Mouse (Mus musculus) adrenal gland, postnatal 25 days (tissue): ENCODE data around the gene Clasp1. TPM values are rescaled to one million over a fixed set of nuclear protein-coding genes. Genes with fewer than 3 reads are reported as not detected.

Source experiments
- DNase-seq: peaks from one replicate; pipeline ENCODE4 v3.0.0; 2021; ENCODE audit warnings: mixed read lengths
- total RNA-seq: library from RNA; stranded (reverse); gene quantifications from 2 replicates; pipeline ENCODE4 v1.2.3, GENCODE M21; 2021

The Clasp1 gene
- total RNA-seq, 1 experiment from 2014 or later: 53.3 TPM

DNA sequence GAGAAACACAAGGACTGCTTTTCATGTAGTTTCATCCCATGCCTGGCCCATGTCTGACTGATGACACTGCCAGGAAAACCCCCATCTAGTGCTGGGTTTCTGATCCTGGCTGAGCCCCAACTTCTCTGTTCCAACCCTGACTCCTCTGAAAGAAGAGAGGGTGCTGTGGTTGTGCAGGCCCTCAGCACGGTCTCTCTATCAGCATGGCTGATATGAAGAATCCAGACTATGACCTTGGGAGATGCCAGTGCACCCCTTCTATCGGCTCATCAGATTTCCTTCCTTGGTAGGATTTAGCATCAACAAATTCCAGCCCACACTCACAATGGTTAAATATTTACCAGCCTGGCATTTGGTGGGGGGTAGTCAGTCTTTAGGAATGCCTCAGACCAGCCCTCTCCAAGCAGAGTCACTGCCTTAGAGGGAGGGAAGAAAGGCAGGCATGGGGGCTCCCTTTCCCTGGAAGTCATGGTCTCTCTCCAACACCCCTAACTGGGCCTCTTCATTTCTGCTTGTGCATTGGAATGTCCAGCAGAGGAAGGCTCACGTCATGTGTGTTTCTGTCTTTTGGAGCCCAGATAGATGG lies 272.1 kb downstream of the Clasp1 start:
- DNase-seq: no peak

Other genes starting within 250 kb of the Clasp1 start
- not detected in 2 replicates for gene Gm29106, start 212.5 kb upstream of the Clasp1 start, total RNA-seq
- 87.3 and 137 TPM in 2 replicates for gene Tsn, start 77.3 kb upstream of the Clasp1 start, total RNA-seq
- 41.6 and 45.8 TPM in 2 replicates for gene Nifk, start 67.2 kb upstream of the Clasp1 start, total RNA-seq
- gene Tfcp2l1, start 238.9 kb downstream of the Clasp1 start, total RNA-seq: 0.46 and 0.62 TPM in 2 replicates